Mouse (Mus musculus) testis, postnatal 10 days (tissue): Measurements from ENCODE around the gene Dnah6.

Experiments used
- DNase-seq: peaks from one replicate; pipeline ENCODE4 v3.0.0; 2021; ENCODE audit warnings: low spot score

Gene Dnah6

GRCm38 (mm10) chr6:73142776-73143175 is 78.7 kb downstream of the Dnah6 start:
- no peak for DNase-seq

GRCm38 (mm10) chr6:73140836-73141235 is 80.6 kb downstream of the Dnah6 start:
- no peak for DNase-seq

- DNase-seq, result no peak
These were observed 88.7 kb downstream of the Dnah6 start for GRCm38 (mm10) chr6:73132784-73133183.

- DNase-seq, result no peak
These were observed 93.9 kb downstream of the Dnah6 start for GRCm38 (mm10) chr6:73127594-73127993.

GRCm38 (mm10) chr6:73120348-73120747 is 101.1 kb downstream of the Dnah6 start:
- no peak for DNase-seq

GRCm38 (mm10) chr6:73113898-73114297 is 107.6 kb downstream of the Dnah6 start:
- DNase-seq, result no peak

- no peak for DNase-seq
These were observed 108.1 kb downstream of the Dnah6 start for GRCm38 (mm10) chr6:73113365-73113764.

- DNase-seq, result no peak
These were observed 128.3 kb downstream of the Dnah6 start for GRCm38 (mm10) chr6:73093133-73093532.

- DNase-seq, result peak; percentile 45
These were observed 130.6 kb downstream of the Dnah6 start for GRCm38 (mm10) chr6:73090836-73091235.

GRCm38 (mm10) chr6:73082571-73082970 is 138.9 kb downstream of the Dnah6 start:
- no peak for DNase-seq

- no peak for DNase-seq
These were observed 149.2 kb downstream of the Dnah6 start for GRCm38 (mm10) chr6:73072093-73072786.

GRCm38 (mm10) chr6:73071214-73071613 is 150.2 kb downstream of the Dnah6 start:
- no peak for DNase-seq

GRCm38 (mm10) chr6:73070663-73071062 is 150.8 kb downstream of the Dnah6 start:
- DNase-seq, result no peak

- DNase-seq, result no peak
These were observed 156.9 kb downstream of the Dnah6 start for GRCm38 (mm10) chr6:73064551-73064950.

GRCm38 (mm10) chr6:73059596-73060121 is 161.8 kb downstream of the Dnah6 start:
- no peak for DNase-seq

- no peak for DNase-seq
These were observed 162.3 kb downstream of the Dnah6 start for GRCm38 (mm10) chr6:73059162-73059561.

GRCm38 (mm10) chr6:73055347-73055746 is 166.1 kb downstream of the Dnah6 start:
- no peak for DNase-seq

- no peak for DNase-seq
These were observed 166.6 kb downstream of the Dnah6 start for GRCm38 (mm10) chr6:73054807-73055206.

- DNase-seq, result no peak
These were observed 167.9 kb downstream of the Dnah6 start for GRCm38 (mm10) chr6:73053526-73053925.

- no peak for DNase-seq
These were observed 174.2 kb downstream of the Dnah6 start for GRCm38 (mm10) chr6:73047259-73047658.

GRCm38 (mm10) chr6:73045944-73046343 is 175.5 kb downstream of the Dnah6 start:
- no peak for DNase-seq

GRCm38 (mm10) chr6:73042278-73042677 is 179.2 kb downstream of the Dnah6 start:
- no peak for DNase-seq

- no peak for DNase-seq
These were observed 183.2 kb downstream of the Dnah6 start for GRCm38 (mm10) chr6:73038291-73038690.

GRCm38 (mm10) chr6:73028853-73029252 is 192.6 kb downstream of the Dnah6 start:
- DNase-seq, result no peak
